In genomic region chr4:126146974-126147532, GRCm38 (mm10) we compare ENCODE assay signal across 8 mouse cellular contexts. TPM values are rescaled to one million over a fixed set of nuclear protein-coding genes. Genes with fewer than 3 reads are reported as not detected.
DNase-seq lines count a peak whose midpoint lies in the region; ATAC-seq lines count a peak whose summit lies in the region.

No protein-coding gene starts in this region.

- peak overlapping the region; percentile 84 for H3K4me2 ChIP-seq in heart, embryonic 12.5 days
- H3K4me2 ChIP-seq in midbrain, embryonic 15.5 days = no peak overlapping the region
- peak overlapping the region; percentile 81 for H3K4me2 ChIP-seq in stomach, embryonic 16.5 days (ENCODE audit: low read depth, low read length)

- peak overlapping the region; percentile 88 for H3K27ac ChIP-seq in heart, embryonic 12.5 days (ENCODE audit: poor library complexity, severe bottlenecking)
- H3K27ac ChIP-seq in midbrain, embryonic 10.5 days (replicated peaks) = peak overlapping the region; percentile 65
- H3K27ac ChIP-seq in midbrain, embryonic 15.5 days = no peak overlapping the region
- H3K27ac ChIP-seq in limb, embryonic 10.5 days = peak overlapping the region; percentile 98
- H3K27ac ChIP-seq in stomach, embryonic 16.5 days (ENCODE audit: low read length) = peak overlapping the region; percentile 96

- peaks cover 7% of the 10 kb centered on the region; the same call in 1 of the 2 replicates for H3K9me3 ChIP-seq in heart, embryonic 12.5 days (replicated peaks)
- H3K9me3 ChIP-seq in midbrain, embryonic 10.5 days (replicated peaks) = no peaks in the 10 kb centered on the region
- H3K9me3 ChIP-seq in midbrain, embryonic 15.5 days = no peaks in the 10 kb centered on the region
- H3K9me3 ChIP-seq in limb, embryonic 10.5 days (replicated peaks) = no peaks in the 10 kb centered on the region
- no peaks in the 10 kb centered on the region for H3K9me3 ChIP-seq in stomach, embryonic 16.5 days (replicated peaks; ENCODE audit: control insufficient read depth, low read length)

- H3K4me1 ChIP-seq in heart, embryonic 12.5 days (replicated peaks) = peaks cover 52% of the 10 kb centered on the region
- peaks cover 47% of the 10 kb centered on the region for H3K4me1 ChIP-seq in midbrain, embryonic 10.5 days
- peaks cover 22% of the 10 kb centered on the region for H3K4me1 ChIP-seq in midbrain, embryonic 15.5 days
- H3K4me1 ChIP-seq in limb, embryonic 10.5 days = peaks cover 70% of the 10 kb centered on the region
- peaks cover 29% of the 10 kb centered on the region for H3K4me1 ChIP-seq in stomach, embryonic 16.5 days (ENCODE audit: control insufficient read depth, insufficient read depth, low read length)

- peaks cover 13% of the 10 kb centered on the region for H3K27me3 ChIP-seq in heart, embryonic 12.5 days (replicated peaks)
- peaks cover 61% of the 10 kb centered on the region for H3K27me3 ChIP-seq in midbrain, embryonic 10.5 days (ENCODE audit: low read depth, poor library complexity, severe bottlenecking)
- H3K27me3 ChIP-seq in midbrain, embryonic 15.5 days (replicated peaks) = peaks cover 38% of the 10 kb centered on the region
- H3K27me3 ChIP-seq in limb, embryonic 10.5 days (ENCODE audit: low read depth, poor library complexity, severe bottlenecking) = no peaks in the 10 kb centered on the region
- H3K27me3 ChIP-seq in stomach, embryonic 16.5 days (ENCODE audit: control insufficient read depth, insufficient read depth, low read length) = no peaks in the 10 kb centered on the region

- peaks cover 8% of the 10 kb centered on the region; the same call in 1 of the 2 replicates for H3K36me3 ChIP-seq in heart, embryonic 12.5 days
- no peaks in the 10 kb centered on the region for H3K36me3 ChIP-seq in midbrain, embryonic 10.5 days
- H3K36me3 ChIP-seq in midbrain, embryonic 15.5 days (replicated peaks) = no peaks in the 10 kb centered on the region
- peaks cover 24% of the 10 kb centered on the region for H3K36me3 ChIP-seq in limb, embryonic 10.5 days
- H3K36me3 ChIP-seq in stomach, embryonic 16.5 days (ENCODE audit: control insufficient read depth, insufficient read depth, low read length) = no peaks in the 10 kb centered on the region

- no peak overlapping the region for H3K4me3 ChIP-seq in heart, embryonic 12.5 days
- H3K4me3 ChIP-seq in midbrain, embryonic 10.5 days = peak overlapping the region; percentile 61; the same call in 1 of the 2 replicates
- H3K4me3 ChIP-seq in midbrain, embryonic 15.5 days = no peak overlapping the region
- peak overlapping the region; percentile 86 for H3K4me3 ChIP-seq in limb, embryonic 10.5 days
- peak overlapping the region; percentile 62 for H3K4me3 ChIP-seq in stomach, embryonic 16.5 days (replicated peaks; ENCODE audit: low read length)

- no peak overlapping the region for H3K9ac ChIP-seq in heart, embryonic 12.5 days
- H3K9ac ChIP-seq in midbrain, embryonic 15.5 days = no peak overlapping the region
- H3K9ac ChIP-seq in stomach, embryonic 16.5 days (ENCODE audit: low read length) = peak overlapping the region; percentile 87

- 38% methylated on average over 9 of the region's 9 CpGs for WGBS in heart, embryonic 12.5 days
- WGBS in midbrain, embryonic 10.5 days = 48% methylated on average over 9 of the region's 9 CpGs
- WGBS in midbrain, embryonic 15.5 days = 59% methylated on average over 9 of the region's 9 CpGs
- WGBS in limb, embryonic 10.5 days = 10% methylated on average over 9 of the region's 9 CpGs
- WGBS in stomach, embryonic 16.5 days = 27% methylated on average over 9 of the region's 9 CpGs

- no peak for ATAC-seq in heart, embryonic 12.5 days (ENCODE audit: insufficient number of reproducible peaks, low FRiP score)
- ATAC-seq in midbrain, embryonic 15.5 days (replicated peaks) = no peak
- no peak for ATAC-seq in stomach, embryonic 16.5 days (ENCODE audit: insufficient read depth, low FRiP score)

- DNase-seq in heart, adult 9 months (ENCODE audit: low spot score in 2 of 2) = no peak
- DNase-seq in midbrain, embryonic 10.5 days (ENCODE audit: low spot score) = no peak
- peak; percentile 56 for DNase-seq in limb, embryonic 10.5 days (ENCODE audit: low spot score)
- no peak for DNase-seq in cerebellum, adult 9-10 months
- no peak for DNase-seq in cerebellum, adult 9-11 months

RNA-seq across cellular contexts. Expression of gene Eva1b, which starts 0.5 kb away (rescaled TPM):
- polyA plus RNA-seq in heart, embryonic 12.5 days (2016; fragmentation: Nextera tagmentation; extraction: Ambion mirVana) = 30.6 and 31.2 TPM in 2 replicates
- 22.1 and 25.0 TPM in 2 replicates for polyA plus RNA-seq in midbrain, embryonic 10.5 days (2016; fragmentation: Nextera tagmentation; extraction: Ambion mirVana)
- polyA plus RNA-seq in midbrain, embryonic 15.5 days (2015; fragmentation: Nextera tagmentation; extraction: Ambion mirVana) = 11.8 and 12.0 TPM in 2 replicates
- 72.7 and 82.2 TPM in 2 replicates for polyA plus RNA-seq in limb, embryonic 10.5 days (2016; fragmentation: Nextera tagmentation; extraction: Ambion mirVana)
- 46.4 and 49.7 TPM in 2 replicates for polyA plus RNA-seq in stomach, embryonic 16.5 days (2015; fragmentation: Nextera tagmentation; extraction: Ambion mirVana)

RNA-seq across cellular contexts. Expression of gene Sh3d21, which starts 16.2 kb away (rescaled TPM):
- polyA plus RNA-seq in heart, embryonic 12.5 days (2016; fragmentation: Nextera tagmentation; extraction: Ambion mirVana) = 2.7 and 3.6 TPM in 2 replicates
- 0.79 and 1.3 TPM in 2 replicates for polyA plus RNA-seq in midbrain, embryonic 10.5 days (2016; fragmentation: Nextera tagmentation; extraction: Ambion mirVana)
- polyA plus RNA-seq in midbrain, embryonic 15.5 days (2015; fragmentation: Nextera tagmentation; extraction: Ambion mirVana) = 1.3 TPM in 2 replicates
- polyA plus RNA-seq in limb, embryonic 10.5 days (2016; fragmentation: Nextera tagmentation; extraction: Ambion mirVana) = 2.9 and 4.7 TPM in 2 replicates
- 7.3 and 8.6 TPM in 2 replicates for polyA plus RNA-seq in stomach, embryonic 16.5 days (2015; fragmentation: Nextera tagmentation; extraction: Ambion mirVana)

RNA-seq across cellular contexts. Expression of gene Stk40, which starts 43.3 kb away (rescaled TPM):
- polyA plus RNA-seq in heart, embryonic 12.5 days (2016; fragmentation: Nextera tagmentation; extraction: Ambion mirVana) = 35.0 and 35.2 TPM in 2 replicates
- 45.0 and 48.9 TPM in 2 replicates for polyA plus RNA-seq in midbrain, embryonic 10.5 days (2016; fragmentation: Nextera tagmentation; extraction: Ambion mirVana)
- polyA plus RNA-seq in midbrain, embryonic 15.5 days (2015; fragmentation: Nextera tagmentation; extraction: Ambion mirVana) = 34.4 and 35.2 TPM in 2 replicates
- 48.2 and 52.1 TPM in 2 replicates for polyA plus RNA-seq in limb, embryonic 10.5 days (2016; fragmentation: Nextera tagmentation; extraction: Ambion mirVana)
- 28.4 and 29.6 TPM in 2 replicates for polyA plus RNA-seq in stomach, embryonic 16.5 days (2015; fragmentation: Nextera tagmentation; extraction: Ambion mirVana)

RNA-seq across cellular contexts. Expression of gene Lsm10, which starts 50.6 kb away (rescaled TPM):
- polyA plus RNA-seq in heart, embryonic 12.5 days (2016; fragmentation: Nextera tagmentation; extraction: Ambion mirVana) = 36.3 and 41.2 TPM in 2 replicates
- 48.6 and 49.1 TPM in 2 replicates for polyA plus RNA-seq in midbrain, embryonic 10.5 days (2016; fragmentation: Nextera tagmentation; extraction: Ambion mirVana)
- 48.7 and 53.0 TPM in 2 replicates for polyA plus RNA-seq in midbrain, embryonic 15.5 days (2015; fragmentation: Nextera tagmentation; extraction: Ambion mirVana)
- 41.3 and 48.0 TPM in 2 replicates for polyA plus RNA-seq in limb, embryonic 10.5 days (2016; fragmentation: Nextera tagmentation; extraction: Ambion mirVana)
- 49.4 and 52.4 TPM in 2 replicates for polyA plus RNA-seq in stomach, embryonic 16.5 days (2015; fragmentation: Nextera tagmentation; extraction: Ambion mirVana)

RNA-seq across cellular contexts. Expression of gene Thrap3, which starts 55.5 kb away (rescaled TPM):
- 177 and 191 TPM in 2 replicates for polyA plus RNA-seq in heart, embryonic 12.5 days (2016; fragmentation: Nextera tagmentation; extraction: Ambion mirVana)
- 244 and 256 TPM in 2 replicates for polyA plus RNA-seq in midbrain, embryonic 10.5 days (2016; fragmentation: Nextera tagmentation; extraction: Ambion mirVana)
- 140 and 150 TPM in 2 replicates for polyA plus RNA-seq in midbrain, embryonic 15.5 days (2015; fragmentation: Nextera tagmentation; extraction: Ambion mirVana)
- polyA plus RNA-seq in limb, embryonic 10.5 days (2016; fragmentation: Nextera tagmentation; extraction: Ambion mirVana) = 263 and 287 TPM in 2 replicates
- polyA plus RNA-seq in stomach, embryonic 16.5 days (2015; fragmentation: Nextera tagmentation; extraction: Ambion mirVana) = 164 and 176 TPM in 2 replicates

Comparison
In these comparisons a context has a peak if more than half of its experiments do, and no peak if none do; other contexts are left out.
1. H3K4me3 ChIP-seq: peak in midbrain, embryonic 10.5 days (single experiment), limb, embryonic 10.5 days (single experiment) and stomach, embryonic 16.5 days (single experiment); none in heart, embryonic 12.5 days (single experiment) and midbrain, embryonic 15.5 days (single experiment).